Mouse (Mus musculus) T-helper 2 cell (primary cell): Measurements from ENCODE around the gene Slc39a3.

Source experiments
- in situ Hi-C: fragments of 300-600 bp; cut with MboI, MseI; formaldehyde crosslinking; loops from one replicate; pipeline ENCODE4 v1.15.1; 2025; ENCODE audit warnings: high pct_unique_total_duplicates

Slc39a3 gene

GRCm38 (mm10) chr10:80987709-80988441 is 49.4 kb downstream of the Slc39a3 start:
- in situ Hi-C loops, result no loop called here

DNA sequence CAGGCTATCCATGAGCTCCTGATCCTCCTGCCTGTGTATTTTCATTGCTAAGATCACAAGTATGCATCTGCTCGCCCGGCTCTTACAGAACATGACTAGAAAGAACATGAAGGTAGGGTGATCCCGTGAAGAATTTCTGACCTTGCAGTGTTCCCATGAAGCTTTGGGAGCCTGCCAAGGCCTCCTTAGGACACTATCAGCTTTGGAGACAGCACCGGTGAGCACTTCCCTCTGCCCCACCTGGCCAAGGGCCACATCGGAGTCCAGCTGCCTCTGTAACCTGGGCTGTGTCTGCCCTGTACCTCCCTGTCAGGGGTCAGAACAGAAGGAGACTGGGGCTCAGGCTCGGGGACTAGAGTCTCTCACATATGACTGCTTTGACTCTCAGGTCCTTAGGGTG is 50.5 kb downstream of the Slc39a3 start:
- in situ Hi-C loops, result no loop called here

DNA sequence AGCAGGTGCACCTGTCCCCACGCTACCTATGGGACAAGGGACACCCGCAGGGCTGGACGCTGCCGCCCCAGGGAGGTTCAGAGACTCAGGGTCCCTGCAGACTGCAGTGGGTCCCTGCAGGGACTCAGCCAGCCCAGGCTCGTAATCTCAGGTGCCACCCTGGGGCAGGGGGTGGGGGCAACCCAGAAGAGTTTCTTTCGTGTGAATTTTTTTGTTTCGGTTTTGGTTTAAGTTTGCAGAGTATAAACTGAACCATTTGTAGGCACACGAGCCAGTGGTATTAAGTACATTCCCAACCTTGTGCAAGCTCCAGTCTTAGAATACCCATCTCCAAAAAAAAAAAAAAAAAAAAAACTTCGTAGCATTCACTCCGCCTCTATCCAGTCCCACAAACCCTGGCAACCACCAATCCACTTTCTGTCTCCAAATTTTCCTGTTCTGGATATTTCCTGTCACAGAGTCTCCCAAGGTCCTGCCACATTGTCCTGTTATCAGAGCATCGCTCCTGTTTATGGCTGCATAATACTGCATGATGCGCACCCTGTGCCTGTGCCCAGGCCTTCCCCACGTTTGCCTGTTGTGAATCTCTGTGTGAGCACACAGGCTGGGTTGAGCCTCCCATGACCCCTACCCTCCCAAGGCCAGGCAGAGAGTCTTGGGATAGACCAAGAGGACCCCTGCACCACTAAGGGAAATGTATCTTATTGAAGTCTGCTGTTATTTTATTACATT is 51.1 kb downstream of the Slc39a3 start:
- in situ Hi-C loops, result no loop called here

DNA sequence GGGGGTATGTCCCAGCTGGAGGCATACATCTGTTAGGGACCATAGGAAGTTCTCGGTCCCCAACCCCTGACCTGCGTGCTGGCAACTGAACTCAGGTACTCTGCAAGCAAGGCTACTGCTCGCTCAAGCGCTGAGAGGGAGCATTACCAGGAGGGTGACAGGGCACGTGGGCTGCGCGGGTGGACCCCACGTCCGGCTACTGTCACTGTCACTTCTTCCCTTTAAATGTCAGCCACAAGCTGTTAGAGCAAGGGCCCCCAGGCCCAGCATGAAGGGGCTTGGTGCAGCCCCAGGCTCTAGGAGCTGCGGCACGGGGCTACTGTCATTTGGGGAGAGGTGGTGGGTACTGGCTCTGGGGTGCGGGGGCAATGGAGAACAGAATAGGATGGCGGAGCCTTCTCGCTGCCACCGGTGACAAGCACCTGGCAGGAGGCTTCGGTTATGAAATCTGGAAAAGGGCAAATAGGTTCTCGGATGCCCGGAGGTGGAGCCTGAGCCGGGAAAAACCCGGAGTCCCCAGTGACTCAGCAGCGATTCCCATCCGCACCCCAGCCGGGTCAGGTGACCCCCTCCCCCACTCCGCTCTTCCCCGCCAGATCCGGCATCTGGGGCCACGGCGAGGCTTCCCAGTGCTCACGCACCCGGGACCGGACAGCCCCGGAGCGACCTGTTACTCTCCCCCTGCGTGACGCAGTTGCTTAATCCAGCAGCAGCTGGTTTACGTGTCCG is 51.8 kb downstream of the Slc39a3 start:
- in situ Hi-C loops, result no loop called here

GRCm38 (mm10) chr10:80984223-80984622 is 53.0 kb downstream of the Slc39a3 start:
- in situ Hi-C loops, result no loop called here

- in situ Hi-C loops, result no loop called here
These were observed 54.8 kb downstream of the Slc39a3 start for GRCm38 (mm10) chr10:80982381-80982780.

GRCm38 (mm10) chr10:80981564-80982112 is 55.6 kb downstream of the Slc39a3 start:
- in situ Hi-C loops, result no loop called here
